ENCODE assay signal across 23 mouse cellular contexts in the genomic region with DNA sequence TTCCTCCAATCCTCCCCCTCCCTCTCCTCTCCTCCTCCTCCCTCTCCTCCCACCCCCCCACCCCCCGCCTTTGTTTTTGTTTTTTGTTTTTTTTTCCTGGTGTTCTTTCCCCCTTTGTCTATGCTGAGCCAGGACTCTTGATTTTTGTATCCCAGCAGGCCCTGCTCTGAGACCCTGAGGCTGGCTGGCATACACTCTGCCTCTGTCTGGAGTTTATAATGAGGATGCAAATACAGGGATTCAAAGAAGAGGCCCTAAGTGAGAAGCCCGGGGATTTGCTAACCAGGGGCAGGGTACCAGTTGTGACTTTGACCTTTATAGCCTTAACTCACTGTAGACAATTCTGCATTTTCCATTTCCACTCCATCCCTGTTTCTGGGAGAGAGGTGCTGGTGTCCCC.
DNase-seq lines count a peak whose midpoint lies in the region; ATAC-seq and TF ChIP-seq lines count a peak whose summit lies in the region.
"Had no signal": no experiment of that assay in that cellular context is flagged by ENCODE, and none has a peak within 500 bp of the region (broad histone marks: within the 10 kb centered on the region; RNA-seq: fewer than 3 reads in every experiment).

No protein-coding gene starts in this region.

- no peak for TF ChIP-seq EP300 in stomach, postnatal 0 days (optimal IDR thresholded peaks at IDR 0.05)

- peaks cover 46% of the 10 kb centered on the region for H3K27me3 ChIP-seq in forebrain, embryonic 11.5 days (ENCODE audit: control insufficient read depth, insufficient read depth, low read length)
- H3K27me3 ChIP-seq in forebrain, embryonic 10.5 days (ENCODE audit: poor library complexity, severe bottlenecking), result peaks cover 100% of the 10 kb centered on the region
- H3K27me3 ChIP-seq in stomach, embryonic 16.5 days (ENCODE audit: control insufficient read depth, insufficient read depth, low read length), result no peaks in the 10 kb centered on the region; the same call in none of the 2 replicates
- H3K27me3 ChIP-seq in stomach, postnatal 0 days (ENCODE audit: control insufficient read depth, insufficient read depth, low read length), result no peaks in the 10 kb centered on the region
- peaks cover 27% of the 10 kb centered on the region for H3K27me3 ChIP-seq in midbrain, embryonic 14.5 days (ENCODE audit: control insufficient read depth, insufficient read depth, low read length)
- H3K27me3 ChIP-seq: CH12.LX had no signal

- no peak for TF ChIP-seq CTCF in stomach, postnatal 0 days (IDR thresholded peaks at IDR 0.05; ENCODE audit: low read depth)

- ATAC-seq in forebrain, embryonic 11.5 days (replicated peaks; ENCODE audit: low FRiP score), result 0 out of 2 replicates have a peak, but pooled peaks have one; percentile 23
- no peak for ATAC-seq in stomach, embryonic 16.5 days (ENCODE audit: insufficient read depth, low FRiP score)
- ATAC-seq in stomach, postnatal 0 days (ENCODE audit: low FRiP score, low TSS enrichment), result no peak
- ATAC-seq in midbrain, embryonic 14.5 days (ENCODE audit: low FRiP score, low TSS enrichment), result no peak
- no peak for ATAC-seq in CD4-positive, CD25-positive, alpha-beta regulatory T cell, adult 4 months

- peaks cover 2% of the 10 kb centered on the region; the same call in 1 of the 2 replicates for H3K4me1 ChIP-seq in forebrain, embryonic 11.5 days (replicated peaks; ENCODE audit: control insufficient read depth, insufficient read depth, low read length)
- H3K4me1 ChIP-seq in forebrain, embryonic 10.5 days, result peaks cover 40% of the 10 kb centered on the region
- H3K4me1 ChIP-seq in stomach, embryonic 16.5 days (ENCODE audit: control insufficient read depth, insufficient read depth, low read length), result 0 out of 2 replicates have a peak, but pooled peaks cover 19% of the 10 kb centered on the region
- no peaks in the 10 kb centered on the region; the same call in 1 of the 2 replicates for H3K4me1 ChIP-seq in stomach, postnatal 0 days (replicated peaks; ENCODE audit: control insufficient read depth, insufficient read depth)
- peaks cover 29% of the 10 kb centered on the region for H3K4me1 ChIP-seq in midbrain, embryonic 14.5 days (ENCODE audit: control insufficient read depth, insufficient read depth, low read length)

- no peaks in the 10 kb centered on the region for H3K36me3 ChIP-seq in forebrain, embryonic 11.5 days (ENCODE audit: control insufficient read depth, insufficient read depth, low read length)
- no peaks in the 10 kb centered on the region for H3K36me3 ChIP-seq in forebrain, embryonic 10.5 days (replicated peaks)
- H3K36me3 ChIP-seq in stomach, embryonic 16.5 days (ENCODE audit: control insufficient read depth, insufficient read depth, low read length), result no peaks in the 10 kb centered on the region
- H3K36me3 ChIP-seq in stomach, postnatal 0 days (ENCODE audit: control insufficient read depth, insufficient read depth, low read length), result no peaks in the 10 kb centered on the region
- H3K36me3 ChIP-seq in midbrain, embryonic 14.5 days (ENCODE audit: control insufficient read depth, insufficient read depth, low read length), result no peaks in the 10 kb centered on the region
- H3K36me3 ChIP-seq: embryonic facial prominence, embryonic 12.5 days; heart, embryonic 13.5 days had no signal

- H3K9me3 ChIP-seq in forebrain, embryonic 11.5 days (ENCODE audit: control insufficient read depth, low read length), result no peaks in the 10 kb centered on the region
- no peaks in the 10 kb centered on the region for H3K9me3 ChIP-seq in forebrain, embryonic 10.5 days
- no peaks in the 10 kb centered on the region for H3K9me3 ChIP-seq in stomach, embryonic 16.5 days (replicated peaks; ENCODE audit: control insufficient read depth, low read length)
- no peaks in the 10 kb centered on the region for H3K9me3 ChIP-seq in stomach, postnatal 0 days (ENCODE audit: control insufficient read depth, low read length)
- H3K9me3 ChIP-seq in midbrain, embryonic 14.5 days (ENCODE audit: control insufficient read depth, low read length), result no peaks in the 10 kb centered on the region
- H3K9me3 ChIP-seq: embryonic facial prominence, embryonic 12.5 days; heart, embryonic 13.5 days had no signal

- WGBS in forebrain, embryonic 11.5 days, result 0% methylated on average over 2 of the region's 2 CpGs
- WGBS in forebrain, embryonic 10.5 days, result 0% methylated on average over 2 of the region's 2 CpGs
- WGBS in stomach, embryonic 16.5 days, result 26% methylated on average over 2 of the region's 2 CpGs
- 22% methylated on average over 2 of the region's 2 CpGs for whole genome bisulfite sequencing in stomach, postnatal 0 days
- WGBS in midbrain, embryonic 14.5 days, result 5% methylated on average over 2 of the region's 2 CpGs

- H3K4me3 ChIP-seq in forebrain, embryonic 11.5 days (ENCODE audit: low read depth, low read length), result no peak overlapping the region
- no peak overlapping the region for H3K4me3 ChIP-seq in forebrain, embryonic 10.5 days
- no peak overlapping the region for H3K4me3 ChIP-seq in stomach, embryonic 16.5 days (replicated peaks; ENCODE audit: low read length)
- no peak overlapping the region for H3K4me3 ChIP-seq in stomach, postnatal 0 days (ENCODE audit: low read depth, low read length)
- no peak overlapping the region for H3K4me3 ChIP-seq in midbrain, embryonic 14.5 days (replicated peaks; ENCODE audit: low read depth, low read length)
- H3K4me3 ChIP-seq: embryonic facial prominence, embryonic 12.5 days; erythroblast, embryonic 14.5 days; heart, embryonic 13.5 days had no signal

- H3K9ac ChIP-seq in forebrain, embryonic 11.5 days (ENCODE audit: low read length), result no peak overlapping the region
- no peak overlapping the region for H3K9ac ChIP-seq in stomach, embryonic 16.5 days (ENCODE audit: low read length)
- no peak overlapping the region for H3K9ac ChIP-seq in stomach, postnatal 0 days (ENCODE audit: low read length)
- no peak overlapping the region for H3K9ac ChIP-seq in midbrain, embryonic 14.5 days (replicated peaks; ENCODE audit: low read length)
- H3K9ac ChIP-seq: embryonic facial prominence, embryonic 12.5 days; heart, embryonic 13.5 days had no signal

- H3K4me2 ChIP-seq in forebrain, embryonic 11.5 days (ENCODE audit: low read depth, low read length, severe bottlenecking), result no peak overlapping the region
- 0 out of 2 replicates have a peak overlapping the region, but pooled peaks have one; percentile 33 for H3K4me2 ChIP-seq in stomach, embryonic 16.5 days (ENCODE audit: low read depth, low read length)
- no peak overlapping the region for H3K4me2 ChIP-seq in stomach, postnatal 0 days (replicated peaks; ENCODE audit: low read depth)
- no peak overlapping the region for H3K4me2 ChIP-seq in midbrain, embryonic 14.5 days (ENCODE audit: low read length)
- H3K4me2 ChIP-seq: embryonic facial prominence, embryonic 12.5 days; heart, embryonic 13.5 days had no signal

- peak; percentile 58 for DNase-seq in forebrain, embryonic 11.5 days (ENCODE audit: low spot score)
- no peak for DNase-seq in forebrain, embryonic 10.5 days (ENCODE audit: extremely low spot score, low spot score)
- DNase-seq in stomach, postnatal 0 days (ENCODE audit: low spot score), result no peak
- DNase-seq in midbrain, embryonic 14.5 days, result peak; percentile 55
- no peak for DNase-seq in kidney, postnatal 25 days
- DNase-seq: adrenal gland, postnatal 14 days; cerebellum, adult 11-12 months; cerebellum, postnatal 25 days; gastrocnemius, postnatal 10 days; heart, adult 18-20 months; kidney, adult 8-10 months; kidney, postnatal 36 days; left cerebral cortex, postnatal 4 days; liver; lung, postnatal 10 days; right cerebral cortex, adult 18-20 months; thymus, postnatal 36 days had no signal

- no peak overlapping the region for H3K27ac ChIP-seq in forebrain, embryonic 11.5 days (ENCODE audit: low read depth, low read length)
- H3K27ac ChIP-seq in forebrain, embryonic 10.5 days, result no peak overlapping the region
- H3K27ac ChIP-seq in stomach, embryonic 16.5 days (ENCODE audit: low read length), result 0 out of 2 replicates have a peak overlapping the region, but pooled peaks have one; percentile 80
- H3K27ac ChIP-seq in stomach, postnatal 0 days (replicated peaks), result no peak overlapping the region
- no peak overlapping the region for H3K27ac ChIP-seq in midbrain, embryonic 14.5 days (replicated peaks; ENCODE audit: low read depth, low read length)
- H3K27ac ChIP-seq: embryonic facial prominence, embryonic 12.5 days; heart, embryonic 13.5 days had no signal

Comparison
In these comparisons a context has a peak if more than half of its experiments do, and no peak if none do; other contexts are left out.
1. DNase-seq: peak in forebrain, embryonic 11.5 days (single experiment) and midbrain, embryonic 14.5 days (single experiment); none in forebrain, embryonic 10.5 days (single experiment), stomach, postnatal 0 days (single experiment) and kidney, postnatal 25 days (0 of 2).